Mouse (Mus musculus) monocyte, adult 5-6 weeks (primary cell): ENCODE data around the gene Ankrd34a. TPM values are rescaled to one million over a fixed set of nuclear protein-coding genes. Genes with fewer than 3 reads are reported as not detected.
"Not testable (repeated sequence)": the region's sequence is repeated elsewhere in the genome, so short reads cannot be mapped to it uniquely, and the experiment has no call there.

Source experiments
- ATAC-seq: fragments of 153-309, 156-312 bp; replicated peaks from 2 replicates; pipeline ENCODE4 v1.8.0; 2017; ENCODE audit warnings: mild to moderate bottlenecking; ENCODE audit not compliant: low TSS enrichment, insufficient number of reproducible peaks, severe bottlenecking, poor library complexity, low FRiP score
- total RNA-seq: library from RNA; stranded (forward); fragments of 200-1000, 200-491, 200-594 nt; gene quantifications from 3 replicates; pipeline ENCODE4 v1.2.3, GENCODE M21; 2017

The Ankrd34a gene
- total RNA-seq, 1 experiment from 2014 or later, result not detected

GRCm38 (mm10) chr3:96599411-96599810 is 3.0 kb downstream of the Ankrd34a start:
- no peak for ATAC-seq

DNA sequence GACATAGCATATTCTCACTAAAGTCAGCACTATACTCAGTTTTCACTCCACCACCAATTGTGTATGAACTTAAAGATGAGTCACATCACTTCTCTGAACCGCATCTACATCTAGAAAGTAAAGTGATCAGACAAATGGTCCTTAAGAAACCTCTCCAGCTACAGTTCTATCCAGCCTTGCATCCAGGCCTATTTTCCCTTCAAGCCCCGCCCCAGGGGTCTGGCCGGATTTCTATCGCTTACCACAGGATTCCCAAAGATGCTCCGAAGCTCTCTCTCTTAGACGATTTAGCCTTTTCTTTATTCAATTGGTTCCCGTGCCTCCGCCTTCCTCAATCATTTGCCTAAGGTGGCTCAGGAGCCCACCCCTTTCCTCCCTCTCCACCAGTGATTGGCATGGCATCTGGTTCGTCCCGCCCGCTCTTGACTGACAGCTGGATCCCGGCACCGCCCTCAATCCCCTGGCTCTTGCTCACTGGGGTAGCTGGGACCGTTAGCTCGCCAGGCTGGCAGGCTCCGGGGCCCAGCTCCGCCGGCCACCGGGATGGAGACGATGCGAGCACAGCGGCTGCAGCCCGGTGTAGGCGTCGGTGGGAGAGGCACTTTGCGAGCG is 4.3 kb downstream of the Ankrd34a start, which contains the start of gene Lix1l:
TSS of gene Lix1l (plus strand) at position 511 of the 612 bp plus-strand sequence.
- peak; percentile 91 for ATAC-seq

- ATAC-seq, result no peak
These were observed 4.9 kb downstream of the Ankrd34a start for GRCm38 (mm10) chr3:96601251-96601787.

GRCm38 (mm10) chr3:96601941-96602703 is 5.7 kb downstream of the Ankrd34a start:
- no peak for ATAC-seq

- no peak for ATAC-seq
These were observed 6.3 kb downstream of the Ankrd34a start for GRCm38 (mm10) chr3:96602704-96603084.

GRCm38 (mm10) chr3:96603311-96603710 is 6.9 kb downstream of the Ankrd34a start:
- ATAC-seq, result no peak

DNA sequence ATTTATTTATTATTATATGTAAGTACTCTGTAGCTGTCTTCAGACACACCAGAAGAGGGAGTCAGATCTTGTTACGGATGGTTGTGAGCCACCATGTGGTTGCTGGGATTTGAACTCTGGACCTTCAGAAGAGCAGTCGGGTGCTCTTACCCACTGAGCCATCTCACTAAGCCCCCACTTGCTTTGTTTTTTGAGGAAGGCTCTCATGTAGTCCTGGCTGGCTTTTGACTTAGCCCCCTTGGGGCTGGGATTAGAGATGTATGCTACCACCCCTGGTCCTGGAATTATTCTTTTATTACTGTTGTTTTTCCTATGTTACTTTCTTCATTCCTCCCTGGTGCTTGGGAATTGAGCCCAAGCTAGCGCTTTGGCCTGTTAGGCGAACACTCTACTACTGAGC is 9.6 kb downstream of the Ankrd34a start:
- ATAC-seq, result not testable (repeated sequence)

GRCm38 (mm10) chr3:96606618-96607017 is 10.2 kb downstream of the Ankrd34a start:
- no peak for ATAC-seq

DNA sequence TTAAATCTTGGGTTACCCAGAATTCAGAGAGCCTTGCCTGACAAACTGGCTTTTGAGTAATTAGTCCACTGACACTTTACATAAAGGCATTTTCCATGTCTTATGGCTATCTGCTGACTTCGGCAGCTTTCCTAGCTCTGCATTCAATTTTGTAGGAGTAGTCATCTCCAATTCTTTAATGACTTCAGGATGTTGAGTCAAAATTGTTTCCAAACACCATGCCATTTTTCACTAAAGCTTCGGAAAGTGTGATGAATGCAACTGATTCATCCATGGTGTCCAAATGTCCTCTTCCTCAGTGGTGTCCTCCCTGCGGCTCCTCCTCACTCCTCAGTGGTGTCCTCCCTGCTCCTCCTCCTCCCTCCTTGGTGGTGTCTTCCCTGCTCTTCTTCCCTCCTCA is 21.5 kb downstream of the Ankrd34a start:
- no peak for ATAC-seq

DNA sequence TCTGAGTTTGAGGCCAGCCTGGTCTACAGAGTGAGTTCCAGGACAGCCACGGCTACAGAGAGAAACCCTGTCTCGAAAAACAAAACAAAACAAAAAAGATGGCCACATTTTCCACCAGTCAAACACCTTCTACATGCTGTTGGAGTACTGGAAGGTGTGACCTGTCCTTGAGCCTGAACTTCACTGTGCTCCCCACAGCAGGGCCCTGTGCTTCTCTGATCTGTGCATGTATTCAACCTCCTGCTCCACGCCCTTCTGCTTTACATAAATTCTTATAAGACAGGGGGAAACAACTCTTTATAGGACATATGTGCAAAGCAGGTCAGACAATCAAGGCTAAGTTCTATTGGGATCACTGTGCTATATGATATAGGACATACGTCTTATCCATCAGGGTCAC is 26.8 kb downstream of the Ankrd34a start:
- no peak for ATAC-seq

DNA sequence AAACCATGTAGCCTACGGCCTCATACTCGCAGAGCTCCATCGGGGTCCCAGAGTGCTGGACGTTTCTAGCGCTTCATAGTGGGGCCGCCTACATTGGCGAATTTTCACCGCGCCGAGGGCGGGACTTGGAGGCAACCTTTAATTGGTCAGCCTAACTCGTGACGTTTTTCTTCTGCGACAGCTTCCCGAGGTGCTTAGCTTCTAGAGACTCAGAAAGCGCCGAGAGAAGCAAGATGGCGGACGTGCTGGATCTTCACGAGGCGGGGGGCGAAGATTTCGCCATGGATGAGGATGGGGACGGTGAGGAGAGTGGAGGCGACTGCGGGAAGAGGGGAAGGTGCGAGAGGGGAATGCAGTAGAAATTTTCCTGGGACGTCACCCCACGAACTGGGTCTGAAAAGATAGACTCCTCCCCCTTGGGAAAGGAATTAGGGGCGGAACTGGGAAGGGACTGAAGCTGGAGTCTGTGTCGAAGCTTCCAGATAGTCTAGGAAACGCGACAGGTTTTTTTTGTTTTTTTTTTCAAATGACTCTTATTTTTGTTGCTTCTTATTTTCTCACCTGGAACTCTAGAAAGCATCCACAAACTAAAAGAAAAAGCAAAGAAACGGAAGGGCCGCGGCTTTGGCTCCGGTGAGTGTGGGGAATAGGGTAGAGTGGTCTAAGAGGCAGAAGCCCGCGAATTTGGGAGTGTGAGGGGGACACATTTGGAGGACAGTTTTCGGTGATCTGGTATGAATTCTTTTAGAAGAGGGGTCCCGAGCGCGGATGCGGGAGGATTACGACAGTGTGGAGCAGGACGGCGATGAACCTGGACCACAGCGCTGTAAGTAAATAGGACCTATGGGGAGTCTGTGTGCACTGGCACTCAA is 33.5 kb downstream of the Ankrd34a start, which contains the start of gene Rbm8a:
TSS of gene Rbm8a (plus strand) at position 205 of the 872 bp plus-strand sequence.
- peak; percentile 98 for ATAC-seq

DNA sequence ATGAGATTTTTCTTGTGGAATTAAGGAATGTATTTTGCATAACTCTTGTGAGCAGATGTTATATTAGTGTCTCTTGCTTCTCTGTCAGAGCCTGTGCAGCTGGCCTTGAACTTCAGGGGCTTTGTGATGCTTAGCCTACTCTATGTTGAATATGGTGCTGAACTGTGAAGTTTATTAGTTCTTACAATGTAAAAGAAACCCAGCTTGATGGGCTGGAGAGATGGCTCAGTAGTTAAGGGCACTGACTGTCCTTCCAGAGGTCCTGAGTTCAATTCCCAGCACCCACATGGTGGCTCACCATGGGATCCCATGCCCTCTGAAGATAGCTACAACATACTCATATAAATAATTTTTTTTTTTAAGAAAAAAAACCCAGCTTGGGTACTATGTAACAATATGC is 35.6 kb downstream of the Ankrd34a start:
- ATAC-seq, result no peak

DNA sequence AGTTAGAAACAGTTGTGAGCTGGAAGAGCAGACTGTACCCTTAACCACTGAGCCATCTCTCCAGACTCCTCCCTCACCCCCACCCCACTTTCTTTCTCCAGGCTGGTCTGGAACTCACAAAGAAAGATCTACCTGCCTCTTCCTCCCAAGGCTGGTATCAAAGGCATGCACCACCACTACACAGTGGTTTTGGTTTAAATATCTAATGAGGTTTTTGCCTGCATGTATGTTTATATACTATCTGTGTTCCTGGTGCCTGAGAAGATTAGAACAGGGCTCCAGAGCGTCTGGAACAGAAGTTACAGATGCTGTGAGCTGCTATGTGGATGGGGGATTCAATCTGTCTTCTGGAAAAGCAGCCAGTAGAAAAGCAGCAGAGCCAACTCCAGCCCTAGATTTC is 37.6 kb downstream of the Ankrd34a start:
- ATAC-seq, result no peak

DNA sequence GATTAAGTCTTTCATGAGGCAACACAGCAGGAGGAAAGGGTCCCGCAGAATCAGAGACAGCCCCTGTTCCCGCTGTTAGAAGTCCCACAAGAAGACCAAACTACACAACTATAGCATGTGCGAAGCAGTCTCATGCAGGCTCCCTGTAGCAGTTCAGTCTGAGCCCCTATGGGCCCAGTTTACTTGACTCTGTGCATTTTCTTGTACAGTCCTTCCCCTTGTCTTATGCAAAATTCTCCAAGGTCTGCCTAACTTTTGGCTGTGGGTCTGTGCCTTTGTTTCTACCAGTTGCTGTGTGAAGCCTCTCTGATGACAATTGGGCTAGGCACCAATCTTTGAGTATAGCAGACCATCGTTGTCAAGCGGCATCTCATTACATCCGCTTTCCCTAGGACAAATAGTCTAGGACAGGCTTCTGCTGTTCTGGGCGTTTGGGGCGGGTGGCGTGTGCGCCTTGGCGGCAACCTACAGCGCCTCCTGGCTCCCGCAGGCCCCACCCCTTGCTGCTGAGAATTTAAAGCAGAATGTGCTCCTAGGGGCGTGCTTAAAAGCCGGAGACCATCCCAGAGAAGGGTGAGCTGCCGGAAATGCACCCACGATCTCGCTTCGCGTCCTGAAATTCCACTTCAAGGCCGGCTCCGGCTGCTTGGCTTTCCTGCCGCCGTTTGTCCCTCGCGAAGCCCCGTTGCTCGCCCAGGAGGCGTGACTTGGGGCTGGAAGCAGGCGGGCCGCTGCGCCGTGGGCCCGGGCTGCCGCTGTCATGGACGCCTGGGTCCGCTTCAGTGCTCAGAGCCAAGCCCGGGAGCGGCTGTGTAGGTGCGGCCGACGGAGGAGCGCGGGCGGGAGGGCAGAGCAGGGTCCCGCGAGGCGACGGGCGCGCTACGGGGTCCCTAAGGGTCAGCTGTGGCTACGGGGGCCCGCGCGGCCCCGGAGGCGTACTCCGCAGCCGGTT is 38.8 kb downstream of the Ankrd34a start, which contains the start of the genes Pex11b and Gm42957:
TSS of gene Pex11b (plus strand) at position 449 of the 952 bp plus-strand sequence.
TSS of gene Gm42957 (plus strand) at position 547 of the 952 bp plus-strand sequence.
- peak; percentile 70 for ATAC-seq

DNA sequence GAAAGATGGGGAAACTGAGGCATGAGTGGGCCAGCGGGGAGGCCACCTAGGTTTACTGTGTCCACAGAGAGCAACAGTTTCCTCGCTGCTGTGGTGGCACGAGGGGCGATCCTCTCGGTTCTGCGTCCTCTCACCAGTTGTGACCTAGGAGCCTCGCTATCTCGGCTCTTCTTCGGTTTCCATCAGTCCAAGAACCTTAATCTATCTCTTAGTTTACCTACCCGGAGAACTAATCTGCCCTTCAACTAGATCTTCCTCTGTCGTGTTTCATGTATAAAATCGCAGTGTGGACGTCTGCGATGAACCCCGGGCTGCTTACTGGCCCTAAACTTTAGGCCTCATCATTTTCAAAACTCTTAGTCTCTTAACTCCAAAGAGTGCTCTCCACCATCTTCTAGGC is 39.5 kb downstream of the Ankrd34a start:
- peak; percentile 15; the same call in 1 of the 2 replicates for ATAC-seq

DNA sequence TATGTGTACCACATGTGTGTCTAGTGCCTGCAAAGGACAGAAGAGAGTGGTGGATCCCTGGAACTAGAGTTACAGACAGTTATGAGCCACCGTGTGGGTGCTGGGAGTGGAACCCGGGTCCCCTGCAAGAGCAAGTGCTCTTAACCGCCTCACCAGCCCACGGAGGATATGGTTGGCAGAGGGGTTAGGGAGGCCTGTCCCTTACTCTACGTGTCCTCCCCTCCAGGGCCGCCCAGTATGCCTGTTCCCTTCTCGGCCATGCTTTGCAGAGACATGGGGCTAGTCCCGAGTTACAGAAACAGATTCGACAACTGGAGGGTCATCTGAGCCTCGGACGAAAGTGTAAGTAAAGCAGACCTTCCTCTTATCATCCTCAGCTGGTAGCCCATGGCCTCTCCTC is 40.0 kb downstream of the Ankrd34a start:
- no peak for ATAC-seq

- peak; percentile 65; the same call in 1 of the 2 replicates for ATAC-seq
These were observed 42.8 kb downstream of the Ankrd34a start for GRCm38 (mm10) chr3:96639219-96639618.
